Mouse (Mus musculus) heart, embryonic 11.5 days (tissue): ENCODE measurements around the gene Ugt2b38. TPM values are rescaled to one million over a fixed set of nuclear protein-coding genes. Genes with fewer than 3 reads are reported as not detected.
"Not testable (repeated sequence)": the region's sequence is repeated elsewhere in the genome, so short reads cannot be mapped to it uniquely, and the experiment has no call there.

ENCODE experiments used
- ATAC-seq: fragments of 200-750 bp; cut with Nextera tagmentation; replicated peaks from 2 replicates; pipeline ENCODE4 v1.8.0; 2017; ENCODE audit warnings: moderate library complexity; ENCODE audit not compliant: insufficient number of reproducible peaks, low FRiP score, low TSS enrichment
- H3K27ac ChIP-seq: fragments of 300-500 bp; sonication (generic); 2 replicates; pipeline ENCODE4 v1.5.1; 2014; ENCODE audit warnings: mild to moderate bottlenecking, low read depth, low read length
- H3K27me3 ChIP-seq: fragments of 300-500 bp; sonication (generic); 2 replicates; pipeline ENCODE4 v1.6.1; 2014; ENCODE audit warnings: mild to moderate bottlenecking, low read length, mixed read lengths; ENCODE audit not compliant: control insufficient read depth, insufficient read depth
- H3K36me3 ChIP-seq: fragments of 300-500 bp; sonication (generic); 2 replicates; pipeline ENCODE4 v1.6.1; 2014; ENCODE audit warnings: mild to moderate bottlenecking, low read length, moderate library complexity, mixed read lengths; ENCODE audit not compliant: control insufficient read depth, insufficient read depth
- H3K4me1 ChIP-seq: fragments of 300-500 bp; sonication (generic); 2 replicates; pipeline ENCODE4 v1.6.1; 2014; ENCODE audit warnings: low read length; ENCODE audit not compliant: control insufficient read depth, insufficient read depth
- H3K4me2 ChIP-seq: fragments of 300-500 bp; sonication (generic); 2 replicates; pipeline ENCODE4 v1.6.1; 2014; ENCODE audit warnings: mild to moderate bottlenecking, moderate library complexity
- H3K4me3 ChIP-seq: fragments of 300-500 bp; sonication (generic); 2 replicates; pipeline ENCODE4 v1.5.1; 2014; ENCODE audit warnings: low read depth, low read length
- H3K9ac ChIP-seq: fragments of 300-500 bp; sonication (generic); 2 replicates; pipeline ENCODE4 v1.6.1; 2014; ENCODE audit warnings: mild to moderate bottlenecking, low read depth, low read length, moderate library complexity
- H3K9me3 ChIP-seq: fragments of 300-500 bp; sonication (generic); replicated peaks from 2 replicates; pipeline ENCODE4 v1.6.1; 2016; ENCODE audit warnings: low read length; ENCODE audit not compliant: control insufficient read depth
- WGBS: fragments of 180-500 bp; shearing (Covaris S2); extraction: QIAGEN DNeasy Blood & Tissue Kit; methylation state at CpG from one replicate; pipeline ENCODE4 v1.1.7; 2014; ENCODE audit not compliant: insufficient replicate concordance; 5-methylcytosine and 5-hydroxymethylcytosine counted together
- polyA plus RNA-seq: library from polyadenylated mRNA; unstranded; fragments of >200 nt; fragmentation: Nextera tagmentation; extraction: Ambion mirVana; gene quantifications from 2 replicates; pipeline ENCODE4 v1.2.1, GENCODE M21; 2014

Gene Ugt2b38
- polyA plus RNA-seq, 1 experiment from 2014 or later: not detected

GRCm38 (mm10) chr5:87390818-87391217 is 33.2 kb downstream of the Ugt2b38 start:
- Histone ChIP-seq H3K9ac (no peak overlapping the region), H3K36me3 (no peaks in the 10 kb centered on the region), H3K27me3 (no peaks in the 10 kb centered on the region), H3K9me3 (no peaks in the 10 kb centered on the region), H3K4me3 (no peak overlapping the region), H3K4me1 (no peaks in the 10 kb centered on the region), H3K27ac (no peak overlapping the region), H3K4me2 (no peak overlapping the region)
- WGBS: 78% methylated on average over 2 of the region's 2 CpGs
- ATAC-seq: no peak

GRCm38 (mm10) chr5:87380234-87380633 is 43.8 kb downstream of the Ugt2b38 start:
- no peak for ATAC-seq
- Histone ChIP-seq H3K36me3 (no peaks in the 10 kb centered on the region), H3K4me2 (no peak overlapping the region), H3K27ac (no peak overlapping the region), H3K4me1 (no peaks in the 10 kb centered on the region), H3K27me3 (no peaks in the 10 kb centered on the region), H3K9me3 (no peaks in the 10 kb centered on the region), H3K9ac (no peak overlapping the region), H3K4me3 (no peak overlapping the region)
- WGBS: 32% methylated on average over 2 of the region's 2 CpGs

- Histone ChIP-seq H3K4me3 (no peak overlapping the region), H3K9ac (no peak overlapping the region), H3K36me3 (no peaks in the 10 kb centered on the region), H3K27me3 (no peaks in the 10 kb centered on the region), H3K4me2 (no peak overlapping the region), H3K9me3 (no peaks in the 10 kb centered on the region), H3K27ac (no peak overlapping the region), H3K4me1 (no peaks in the 10 kb centered on the region)
- ATAC-seq: no peak
These were observed 44.2 kb downstream of the Ugt2b38 start for GRCm38 (mm10) chr5:87379825-87380224.

- Histone ChIP-seq H3K9ac (no peak overlapping the region), H3K9me3 (no peaks in the 10 kb centered on the region), H3K4me2 (no peak overlapping the region), H3K4me3 (no peak overlapping the region), H3K27me3 (no peaks in the 10 kb centered on the region), H3K4me1 (no peaks in the 10 kb centered on the region), H3K27ac (no peak overlapping the region), H3K36me3 (no peaks in the 10 kb centered on the region)
- WGBS: 82% methylated on average over 3 of the region's 3 CpGs
- no peak for ATAC-seq
These were observed 48.1 kb downstream of the Ugt2b38 start for GRCm38 (mm10) chr5:87375874-87376383.

- no peak for ATAC-seq
- H3K27ac ChIP-seq: no peak overlapping the region
- no peak overlapping the region for H3K4me3 ChIP-seq
- H3K27me3 ChIP-seq: no peaks in the 10 kb centered on the region
- H3K36me3 ChIP-seq: no peaks in the 10 kb centered on the region
- WGBS: 53% methylated on average over 1 of the region's 1 CpGs
- no peaks in the 10 kb centered on the region for H3K4me1 ChIP-seq
- no peak overlapping the region for H3K4me2 ChIP-seq
- H3K9me3 ChIP-seq: no peaks in the 10 kb centered on the region
- no peak overlapping the region for H3K9ac ChIP-seq
These were observed 50.5 kb downstream of the Ugt2b38 start for GRCm38 (mm10) chr5:87373502-87373863.

GRCm38 (mm10) chr5:87372788-87373501 is 51.1 kb downstream of the Ugt2b38 start:
- 50% methylated on average over 4 of the region's 4 CpGs for WGBS
- not testable (repeated sequence) for H3K9me3 ChIP-seq, H3K4me2 ChIP-seq, H3K27me3 ChIP-seq, H3K4me1 ChIP-seq, H3K36me3 ChIP-seq, ATAC-seq, H3K9ac ChIP-seq, H3K4me3 ChIP-seq, H3K27ac ChIP-seq

Other genes with a start within 250 kb of the Ugt2b38 start
- gene Ugt2b37, start 169.4 kb downstream of the Ugt2b38 start, polyA plus RNA-seq: not detected in 2 replicates
- not detected in 2 replicates for gene Ugt2a3, start 87.0 kb downstream of the Ugt2b38 start, polyA plus RNA-seq
- not detected in 2 replicates for gene Ugt2a2, start 58.1 kb upstream of the Ugt2b38 start, polyA plus RNA-seq
- not detected in 2 replicates for gene Gm43638, start 62.6 kb upstream of the Ugt2b38 start, polyA plus RNA-seq
- gene Ugt2a1, start 66.7 kb upstream of the Ugt2b38 start, polyA plus RNA-seq: not detected in 2 replicates
- not detected in 2 replicates for gene Sult1b1, start 114.0 kb upstream of the Ugt2b38 start, polyA plus RNA-seq
- not detected in 2 replicates for gene Sult1d1, start 144.8 kb upstream of the Ugt2b38 start, polyA plus RNA-seq
- gene Sult1e1, start 167.4 kb upstream of the Ugt2b38 start, polyA plus RNA-seq: not detected in 2 replicates
- not detected in 2 replicates for gene Csn1s1, start 242.0 kb upstream of the Ugt2b38 start, polyA plus RNA-seq